Mouse (Mus musculus): ENCODE results near the gene Wfdc5. TPM values are rescaled to one million over a fixed set of nuclear protein-coding genes. Genes with fewer than 3 reads are reported as not detected.

Gene Wfdc5
- total and polyA plus RNA-seq, 3 experiments = not detected

- Histone ChIP-seq H3K27me3 (replicated peaks) (no peaks in the 10 kb centered on the region), H3K4me3 (replicated peaks in 1 of 3; ENCODE audit: low read depth in 2 of 3, low read length in 2 of 3, poor library complexity in 1 of 3) (no peak overlapping the region), H3K27ac (ENCODE audit: insufficient read depth, low read depth) (no peak overlapping the region), H3K9ac (ENCODE audit: insufficient read depth, low read depth) (no peak overlapping the region), H3K79me2 (replicated peaks; ENCODE audit: control insufficient read depth, extremely low read depth, insufficient read depth, poor library complexity, severe bottlenecking) (no peaks in the 10 kb centered on the region), H3K36me3 (replicated peaks in 1 of 2; ENCODE audit: control insufficient read depth in 1 of 2, insufficient read depth in 1 of 2, low read length in 1 of 2) (peaks cover 73 to 95% of the 10 kb centered on the region in 2 experiments), H3K9me3 (replicated peaks; ENCODE audit: low read length) (no peaks in the 10 kb centered on the region), H3K4me1 (ENCODE audit: control insufficient read depth in 1 of 2, insufficient read depth in 2 of 2) (peaks cover 0 to 17% of the 10 kb centered on the region in 2 experiments; a peak in 2 of 4 replicates), H3K4me2 (ENCODE audit: insufficient read depth, low read depth, poor library complexity, severe bottlenecking) (no peak overlapping the region)
- no peak for DNase-seq (ENCODE audit: extremely low read depth)
- in situ Hi-C loops (cut with MboI; ENCODE audit: low pct_ligation_motif_present, low pct_unique_long_range_greater_than_20kb, low sequenced_read_pairs) = no loop called here
- dilution Hi-C loops (cut with MboI; ENCODE audit: extremely low pct_ligation_motif_present, extremely low pct_unique_long_range_greater_than_20kb, low sequenced_read_pairs) = no loop called here
- no peak for TF ChIP-seq MYC (IDR thresholded peaks at IDR 0.05; ENCODE audit: low read depth, low read length)
- TF ChIP-seq MEF2A (IDR thresholded peaks at IDR 0.05; ENCODE audit: borderline replicate concordance, low read depth, low read length) = no peak
- TF ChIP-seq POLR2AphosphoS2 (IDR thresholded peaks at IDR 0.05; ENCODE audit: low read depth, low read length) = no peak
- no peak for TF ChIP-seq NELFE (IDR thresholded peaks at IDR 0.05; ENCODE audit: low read depth, low read length)
- no peak for TF ChIP-seq E2F4 (IDR thresholded peaks at IDR 0.05; ENCODE audit: insufficient replicate concordance, low read depth, low read length)
- TF ChIP-seq EP300 (IDR thresholded peaks at IDR 0.05; ENCODE audit: low read length) = no peak
- no peak for TF ChIP-seq CHD2 (IDR thresholded peaks at IDR 0.05; ENCODE audit: low read length)
Observed at GRCm38 (mm10) chr2:164152341-164152740, 30.2 kb downstream of the Wfdc5 start.

- in situ Hi-C loops (cut with MboI; ENCODE audit: low pct_ligation_motif_present, low pct_unique_long_range_greater_than_20kb, low sequenced_read_pairs) = no loop called here
- Histone ChIP-seq H3K9ac (ENCODE audit: insufficient read depth, low read depth) (no peak overlapping the region), H3K4me2 (ENCODE audit: insufficient read depth, low read depth, poor library complexity, severe bottlenecking) (no peak overlapping the region), H3K36me3 (replicated peaks in 1 of 2; ENCODE audit: control insufficient read depth in 1 of 2, insufficient read depth in 1 of 2, low read length in 1 of 2) (peaks cover 77 to 96% of the 10 kb centered on the region in 2 experiments), H3K4me1 (ENCODE audit: control insufficient read depth in 1 of 2, insufficient read depth in 2 of 2) (peaks cover 2 to 38% of the 10 kb centered on the region in 2 experiments; a peak in 3 of 4 replicates), H3K79me2 (replicated peaks; ENCODE audit: control insufficient read depth, extremely low read depth, insufficient read depth, poor library complexity, severe bottlenecking) (no peaks in the 10 kb centered on the region), H3K9me3 (replicated peaks; ENCODE audit: low read length) (no peaks in the 10 kb centered on the region), H3K4me3 (replicated peaks in 1 of 3; ENCODE audit: low read depth in 2 of 3, low read length in 2 of 3, poor library complexity in 1 of 3) (no peak overlapping the region), H3K27ac (ENCODE audit: insufficient read depth, low read depth) (no peak overlapping the region), H3K27me3 (replicated peaks) (no peaks in the 10 kb centered on the region)
- DNase-seq (ENCODE audit: extremely low read depth) = no peak
- TF ChIP-seq POLR2AphosphoS2 (IDR thresholded peaks at IDR 0.05; ENCODE audit: low read depth, low read length) (no peak), RAD21 (IDR thresholded peaks at IDR 0.05; ENCODE audit: low read depth, low read length) (no peak), IRF4 (IDR thresholded peaks at IDR 0.05; ENCODE audit: low read depth, low read length) (no peak), JUN (IDR thresholded peaks at IDR 0.05; ENCODE audit: insufficient read depth, low read depth, low read length) (no peak), MEF2A (IDR thresholded peaks at IDR 0.05; ENCODE audit: borderline replicate concordance, low read depth, low read length) (no peak)
- dilution Hi-C loops (cut with MboI; ENCODE audit: extremely low pct_ligation_motif_present, extremely low pct_unique_long_range_greater_than_20kb, low sequenced_read_pairs) = no loop called here
Observed at GRCm38 (mm10) chr2:164150086-164150760, 32.3 kb downstream of the Wfdc5 start.

- H3K4me3 ChIP-seq (replicated peaks in 1 of 3; ENCODE audit: low read depth in 2 of 3, low read length in 2 of 3, poor library complexity in 1 of 3) = no peak overlapping the region
- H3K79me2 ChIP-seq (replicated peaks; ENCODE audit: control insufficient read depth, extremely low read depth, insufficient read depth, poor library complexity, severe bottlenecking) = peaks cover 5% of the 10 kb centered on the region; the same call in 1 of the 2 replicates
- DNase-seq (ENCODE audit: extremely low read depth) = no peak
- H3K9me3 ChIP-seq (replicated peaks; ENCODE audit: low read length) = no peaks in the 10 kb centered on the region
- dilution Hi-C loops (cut with MboI; ENCODE audit: extremely low pct_ligation_motif_present, extremely low pct_unique_long_range_greater_than_20kb, low sequenced_read_pairs) (no loop called here), in situ Hi-C loops (cut with MboI; ENCODE audit: low pct_ligation_motif_present, low pct_unique_long_range_greater_than_20kb, low sequenced_read_pairs) (no loop called here)
- H3K27ac ChIP-seq (ENCODE audit: insufficient read depth, low read depth) = no peak overlapping the region
- no peaks in the 10 kb centered on the region for H3K27me3 ChIP-seq (replicated peaks)
- H3K36me3 ChIP-seq (replicated peaks in 1 of 2; ENCODE audit: control insufficient read depth in 1 of 2, insufficient read depth in 1 of 2, low read length in 1 of 2) = peaks cover 62 to 93% of the 10 kb centered on the region in 2 experiments
- H3K4me1 ChIP-seq (ENCODE audit: control insufficient read depth in 1 of 2, insufficient read depth in 2 of 2) = peaks cover 5 to 74% of the 10 kb centered on the region in 2 experiments; a peak in 3 of 4 replicates
- TF ChIP-seq MAZ (IDR thresholded peaks at IDR 0.05; ENCODE audit: low read depth, low read length) (no peak), USF1 (IDR thresholded peaks at IDR 0.05; ENCODE audit: low read depth, low read length) (no peak), CHD2 (IDR thresholded peaks at IDR 0.05; ENCODE audit: low read length) (no peak)
- H3K9ac ChIP-seq (ENCODE audit: insufficient read depth, low read depth) = no peak overlapping the region
- no peak overlapping the region for H3K4me2 ChIP-seq (ENCODE audit: insufficient read depth, low read depth, poor library complexity, severe bottlenecking)
Observed at GRCm38 (mm10) chr2:164146556-164146955, 36.0 kb downstream of the Wfdc5 start.

Measured in CH12.LX (cell line).